Mouse (Mus musculus): ENCODE measurements at regions not wholly inside any gene's neighbourhood (a gene's known extent, or its start where the extent isn't known, plus 50 kb on each side); places are given as distances from the start of the nearest gene placed in this dataset.

DNA sequence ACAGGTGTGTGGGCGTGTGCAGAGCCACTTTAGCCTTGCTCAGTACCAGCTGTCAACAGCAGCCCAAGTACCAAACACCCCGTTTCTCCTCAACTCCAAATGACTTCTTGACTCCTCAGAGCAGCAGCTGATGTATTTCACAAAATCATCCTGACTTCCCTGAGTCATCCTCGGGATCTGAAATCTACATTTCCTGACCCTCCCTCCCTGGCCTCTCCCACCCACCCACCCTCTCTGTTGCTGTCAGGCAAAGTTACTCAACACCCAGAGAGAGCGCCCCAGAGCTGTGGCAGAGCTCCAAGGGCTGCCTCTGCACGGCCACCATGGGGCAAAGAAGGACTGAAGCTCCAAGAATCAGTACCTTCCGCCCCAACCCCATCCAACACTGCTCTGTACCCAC lies 83.5 kb upstream of the Cyp1b1 start:
- DNase-seq (ENCODE audit: extremely low read depth) = no peak
- Histone ChIP-seq H3K27ac (ENCODE audit: insufficient read depth, low read depth) (no peak overlapping the region), H3K36me3 (replicated peaks in 1 of 2; ENCODE audit: control insufficient read depth in 1 of 2, insufficient read depth in 1 of 2, low read length in 1 of 2) (no peaks in the 10 kb centered on the region), H3K79me2 (replicated peaks; ENCODE audit: control insufficient read depth, extremely low read depth, insufficient read depth, poor library complexity, severe bottlenecking) (no peaks in the 10 kb centered on the region), H3K4me1 (ENCODE audit: control insufficient read depth in 1 of 2, insufficient read depth in 2 of 2) (peaks cover 0 to 3% of the 10 kb centered on the region in 2 experiments; a peak in 1 of 4 replicates), H3K4me3 (replicated peaks in 1 of 3; ENCODE audit: low read depth in 2 of 3, low read length in 2 of 3, poor library complexity in 1 of 3) (no peak overlapping the region), H3K9me3 (replicated peaks; ENCODE audit: low read length) (no peaks in the 10 kb centered on the region), H3K27me3 (replicated peaks) (no peaks in the 10 kb centered on the region), H3K4me2 (ENCODE audit: insufficient read depth, low read depth, poor library complexity, severe bottlenecking) (no peak overlapping the region), H3K9ac (ENCODE audit: insufficient read depth, low read depth) (no peak overlapping the region)
- dilution Hi-C loops (cut with MboI; ENCODE audit: extremely low pct_ligation_motif_present, extremely low pct_unique_long_range_greater_than_20kb, low sequenced_read_pairs) (no loop called here), in situ Hi-C loops (cut with MboI; ENCODE audit: low pct_ligation_motif_present, low pct_unique_long_range_greater_than_20kb, low sequenced_read_pairs) (no loop called here)
- TF ChIP-seq MAZ (IDR thresholded peaks at IDR 0.05; ENCODE audit: low read depth, low read length) (no peak), SIN3A (IDR thresholded peaks at IDR 0.05; ENCODE audit: low read length) (no peak), ZMIZ1 (IDR thresholded peaks at IDR 0.05; ENCODE audit: low read depth, low read length) (no peak), CHD2 (IDR thresholded peaks at IDR 0.05; ENCODE audit: low read length) (no peak), ETS1 (conservative IDR thresholded peaks at IDR 0.05; ENCODE audit: low read depth, low read length) (no peak), ELF1 (IDR thresholded peaks at IDR 0.05; ENCODE audit: low read depth, low read length) (no peak), MEF2A (IDR thresholded peaks at IDR 0.05; ENCODE audit: borderline replicate concordance, low read depth, low read length) (no peak), USF1 (IDR thresholded peaks at IDR 0.05; ENCODE audit: low read depth, low read length) (no peak), JUN (IDR thresholded peaks at IDR 0.05; ENCODE audit: insufficient read depth, low read depth, low read length) (no peak), POLR2A (IDR thresholded peaks at IDR 0.05; ENCODE audit: low read depth, low read length) (no peak), CHD1 (IDR thresholded peaks at IDR 0.05; ENCODE audit: low read depth, low read length) (no peak), HCFC1 (IDR thresholded peaks at IDR 0.05; ENCODE audit: low read depth, low read length) (no peak)

DNA sequence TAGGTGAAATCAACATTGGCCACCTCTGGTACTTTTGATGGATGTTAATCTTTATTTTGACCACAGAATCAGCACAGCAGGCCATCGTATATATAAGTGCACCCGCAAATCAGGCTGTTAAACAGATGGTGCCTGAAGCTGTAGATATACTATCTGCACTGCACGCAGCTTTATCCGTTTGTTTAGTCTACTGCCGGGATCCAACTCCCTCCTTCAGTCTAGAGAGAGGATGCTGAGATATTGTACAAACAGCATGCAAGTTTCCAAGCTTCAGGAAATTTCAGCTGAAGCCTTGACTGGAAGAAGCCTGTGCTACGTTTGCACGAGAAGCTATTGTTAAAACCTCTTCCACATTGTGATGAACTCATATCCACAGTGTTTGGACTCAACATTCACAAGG lies 75.3 kb upstream of the Cyp1b1 start:
- Histone ChIP-seq H3K27ac (ENCODE audit: insufficient read depth, low read depth) (no peak overlapping the region), H3K9ac (ENCODE audit: insufficient read depth, low read depth) (no peak overlapping the region), H3K36me3 (replicated peaks in 1 of 2; ENCODE audit: control insufficient read depth in 1 of 2, insufficient read depth in 1 of 2, low read length in 1 of 2) (no peaks in the 10 kb centered on the region), H3K4me3 (replicated peaks in 1 of 3; ENCODE audit: low read depth in 2 of 3, low read length in 2 of 3, poor library complexity in 1 of 3) (no peak overlapping the region), H3K9me3 (replicated peaks; ENCODE audit: low read length) (no peaks in the 10 kb centered on the region), H3K4me2 (ENCODE audit: insufficient read depth, low read depth, poor library complexity, severe bottlenecking) (no peak overlapping the region), H3K4me1 (ENCODE audit: control insufficient read depth in 1 of 2, insufficient read depth in 2 of 2) (no peaks in the 10 kb centered on the region), H3K27me3 (replicated peaks) (no peaks in the 10 kb centered on the region), H3K79me2 (replicated peaks; ENCODE audit: control insufficient read depth, extremely low read depth, insufficient read depth, poor library complexity, severe bottlenecking) (no peaks in the 10 kb centered on the region)
- TF ChIP-seq USF1 (IDR thresholded peaks at IDR 0.05; ENCODE audit: low read depth, low read length) = no peak
- TF ChIP-seq KAT2A (IDR thresholded peaks at IDR 0.05; ENCODE audit: insufficient replicate concordance, low read length) = no peak
- no peak for TF ChIP-seq MYC (IDR thresholded peaks at IDR 0.05; ENCODE audit: low read depth, low read length)
- no peak for TF ChIP-seq NELFE (IDR thresholded peaks at IDR 0.05; ENCODE audit: low read depth, low read length)
- TF ChIP-seq ZMIZ1 (IDR thresholded peaks at IDR 0.05; ENCODE audit: low read depth, low read length) = no peak
- no peak for TF ChIP-seq HCFC1 (IDR thresholded peaks at IDR 0.05; ENCODE audit: low read depth, low read length)
- TF ChIP-seq NRF1 (IDR thresholded peaks at IDR 0.05; ENCODE audit: low read depth, low read length) = no peak
- no peak for TF ChIP-seq BHLHE40 (IDR thresholded peaks at IDR 0.05; ENCODE audit: low read depth, low read length)
- no peak for TF ChIP-seq TCF12 (IDR thresholded peaks at IDR 0.05; ENCODE audit: low read depth, low read length)
- in situ Hi-C loops (cut with MboI; ENCODE audit: low pct_ligation_motif_present, low pct_unique_long_range_greater_than_20kb, low sequenced_read_pairs) = no loop called here
- dilution Hi-C loops (cut with MboI; ENCODE audit: extremely low pct_ligation_motif_present, extremely low pct_unique_long_range_greater_than_20kb, low sequenced_read_pairs) = no loop called here
- DNase-seq (ENCODE audit: extremely low read depth) = no peak

Data from CH12.LX (cell line).